In genomic region chr11:6292116-6292987, GRCm38 (mm10) we compare ENCODE assay signal across 7 mouse cellular contexts. TPM values are rescaled to one million over a fixed set of nuclear protein-coding genes. Genes with fewer than 3 reads are reported as not detected.
DNase-seq lines count a peak whose midpoint lies in the region; TF ChIP-seq lines count a peak whose summit lies in the region.

No protein-coding gene starts in this region.

- in situ Hi-C loops in ES-E14 (cut with MboI; ENCODE audit: low sequenced_read_pairs in 2 of 2, unreplicated experiment in 2 of 2), result no loop called here

- peak overlapping the region; percentile 73 for H3K27ac ChIP-seq in ES-E14 (ENCODE audit: insufficient read depth, low read depth, low read length, poor library complexity, severe bottlenecking)
- H3K27ac ChIP-seq in forebrain, embryonic 10.5 days, result peak overlapping the region; percentile 92

- H3K9ac ChIP-seq in ES-E14 (ENCODE audit: insufficient read depth, low read depth, low read length, poor library complexity, severe bottlenecking), result peak overlapping the region; percentile 90

- H3K36me3 ChIP-seq in ES-E14 (ENCODE audit: control insufficient read depth, insufficient read depth, low read length, poor library complexity, severe bottlenecking), result peaks cover 4% of the 10 kb centered on the region; the same call in 1 of the 2 replicates
- H3K36me3 ChIP-seq in forebrain, embryonic 10.5 days (replicated peaks), result peaks cover 6% of the 10 kb centered on the region

- no peaks in the 10 kb centered on the region for H3K9me3 ChIP-seq in ES-E14 (ENCODE audit: control insufficient read depth, insufficient read depth, low read depth, low read length)
- no peaks in the 10 kb centered on the region for H3K9me3 ChIP-seq in forebrain, embryonic 10.5 days

- H3K4me1 ChIP-seq in ES-E14 (ENCODE audit: control insufficient read depth in 2 of 2, insufficient read depth in 2 of 2, low read length in 2 of 2, poor library complexity in 1 of 2), result peaks cover 2 to 4% of the 10 kb centered on the region in 2 experiments; a peak in 3 of 4 replicates
- H3K4me1 ChIP-seq in forebrain, embryonic 10.5 days, result peaks cover 17% of the 10 kb centered on the region

- no peak for TF ChIP-seq CTCF in brain, embryonic 14.5 days (IDR thresholded peaks at IDR 0.05; ENCODE audit: borderline replicate concordance, extremely low read depth, insufficient read depth, insufficient read length)

- DNase-seq in ES-E14 (ENCODE audit: low read depth, low spot score), result peak; percentile 74
- DNase-seq in brain, embryonic 14.5 days (ENCODE audit: low read depth), result peak; percentile 87
- no peak for DNase-seq in forebrain, embryonic 10.5 days (ENCODE audit: extremely low spot score, low spot score)
- peak; percentile 43 for DNase-seq in heart, postnatal 25 days (ENCODE audit: low spot score)
- peak; percentile 71 for DNase-seq in layer of hippocampus, adult 9-10 months (ENCODE audit: low spot score)
- DNase-seq in lung, postnatal 14 days, result peak; percentile 59
- DNase-seq in right cerebral cortex, postnatal 10 days (ENCODE audit: low spot score in 2 of 2), result peak; percentile 74 to 88

- H3K27me3 ChIP-seq in forebrain, embryonic 10.5 days (ENCODE audit: poor library complexity, severe bottlenecking), result peaks cover 9% of the 10 kb centered on the region; the same call in 1 of the 2 replicates

- intact Hi-C loops in heart, postnatal 25 days (cut with DNase I), result no loop called here

- no peak for TF ChIP-seq POLR2A in brain, embryonic 14.5 days (IDR thresholded peaks at IDR 0.05; ENCODE audit: borderline replicate concordance, extremely low read depth, insufficient read depth, insufficient read length, poor library complexity, severe bottlenecking)

- 20% methylated on average over 33 of the region's 33 CpGs for WGBS in forebrain, embryonic 10.5 days

- peak overlapping the region; percentile 83 to 86 for H3K4me3 ChIP-seq in ES-E14 (ENCODE audit: insufficient read depth in 1 of 2, low read depth in 1 of 2, low read length in 2 of 2, poor library complexity in 1 of 2, severe bottlenecking in 1 of 2)
- peak overlapping the region; percentile 86 for H3K4me3 ChIP-seq in forebrain, embryonic 10.5 days

TF ChIP-seq in ES-E14, 5 proteins besides CTCF, POLR2A, EP300 and RAD21:
- no peak for TF ChIP-seq ZC3H11A (IDR thresholded peaks at IDR 0.05; ENCODE audit: borderline replicate concordance, low read depth, low read length)
- TF ChIP-seq HCFC1 (IDR thresholded peaks at IDR 0.05; ENCODE audit: borderline replicate concordance, insufficient read depth, low read length), result peak; percentile 71; the same call in 1 of the 2 replicates
- TF ChIP-seq CHD2 (IDR thresholded peaks at IDR 0.05; ENCODE audit: low read depth, low read length), result peak; percentile 95
- TF ChIP-seq MAFK (IDR thresholded peaks at IDR 0.05; ENCODE audit: insufficient read depth, low read depth, low read length), result no peak
- TF ChIP-seq ZNF384 (IDR thresholded peaks at IDR 0.05; ENCODE audit: low read depth, low read length), result no peak
TF ChIP-seq in ES-E14: peak in this region for 2.

RNA-seq across cellular contexts. Expression of gene Ogdh, which starts 0.9 kb away (rescaled TPM):
- total RNA-seq in ES-E14 (2012; rRNA removed), result 68.4 and 69.6 TPM in 2 replicates
- 59.1 and 89.5 TPM in 2 replicates for polyA plus RNA-seq in brain, embryonic 14.5 days (2012; rRNA removed)
- polyA plus RNA-seq in forebrain, embryonic 10.5 days (2016; fragmentation: Nextera tagmentation; extraction: Ambion mirVana), result 112 and 115 TPM in 2 replicates
- total RNA-seq in heart, postnatal 25 days (2021), result 1,000 to 10,000 TPM; 1,619 to 1,687 TPM

RNA-seq across cellular contexts. Expression of gene Tmed4, which starts 17.7 kb away (rescaled TPM):
- 79.7 and 98.6 TPM in 2 replicates for total RNA-seq in ES-E14 (2012; rRNA removed)
- 145 and 218 TPM in 2 replicates for polyA plus RNA-seq in brain, embryonic 14.5 days (2012; rRNA removed)
- polyA plus RNA-seq in forebrain, embryonic 10.5 days (2016; fragmentation: Nextera tagmentation; extraction: Ambion mirVana), result 116 and 126 TPM in 2 replicates
- 10 to 100 TPM; 76.6 to 89.2 TPM for total RNA-seq in heart, postnatal 25 days (2021)

RNA-seq across cellular contexts. Expression of gene Ddx56, which starts 24.8 kb away (rescaled TPM):
- 170 and 199 TPM in 2 replicates for total RNA-seq in ES-E14 (2012; rRNA removed)
- polyA plus RNA-seq in brain, embryonic 14.5 days (2012; rRNA removed), result 47.5 and 60.2 TPM in 2 replicates
- polyA plus RNA-seq in forebrain, embryonic 10.5 days (2016; fragmentation: Nextera tagmentation; extraction: Ambion mirVana), result 133 and 135 TPM in 2 replicates
- total RNA-seq in heart, postnatal 25 days (2021), result 10 to 100 TPM; 22.5 to 23.8 TPM

Comparison
In these comparisons a context has a peak if more than half of its experiments do, and no peak if none do; other contexts are left out.
1. RNA of gene Ogdh, which starts 0.9 kb away (total RNA-seq): 1,619 to 1,687 TPM in heart, postnatal 25 days; 68.4 to 69.6 TPM in ES-E14; every median in the first group is over 10 times any median in the second.